Mouse (Mus musculus): ENCODE measurements around the gene Pth1r. TPM values are rescaled to one million over a fixed set of nuclear protein-coding genes. Genes with fewer than 3 reads are reported as not detected.

Gene Pth1r
- total RNA-seq (2015; ENCODE audit: low replicate concordance) (1.3 TPM in 1 of 2 replicates, not detected in the other), total RNA-seq (2017; ENCODE audit: low replicate concordance) (0.77 TPM in 1 of 2 replicates, not detected in the other)

GRCm38 (mm10) chr9:110746961-110747360 lies at the start of gene Pth1r:
TSS of gene Pth1r (minus strand) at chr9:110747145.
- ATAC-seq (replicated peaks; ENCODE audit: low FRiP score, poor library complexity, severe bottlenecking) = no peak

GRCm38 (mm10) chr9:110790462-110790861 lies 43.5 kb upstream of the Pth1r start:
- ATAC-seq (replicated peaks; ENCODE audit: low FRiP score, poor library complexity, severe bottlenecking) = no peak

GRCm38 (mm10) chr9:110788169-110788568 lies 41.2 kb upstream of the Pth1r start:
- no peak for ATAC-seq (replicated peaks; ENCODE audit: low FRiP score, poor library complexity, severe bottlenecking)

- no peak for ATAC-seq (replicated peaks; ENCODE audit: low FRiP score, poor library complexity, severe bottlenecking)
These were observed 36.7 kb upstream of the Pth1r start for GRCm38 (mm10) chr9:110783611-110784010.

GRCm38 (mm10) chr9:110781731-110782130 lies 34.8 kb upstream of the Pth1r start:
- ATAC-seq (replicated peaks; ENCODE audit: low FRiP score, poor library complexity, severe bottlenecking) = 0 out of 2 replicates have a peak, but pooled peaks have one; percentile 8

GRCm38 (mm10) chr9:110781256-110781721 lies 34.3 kb upstream of the Pth1r start:
- ATAC-seq (replicated peaks; ENCODE audit: low FRiP score, poor library complexity, severe bottlenecking) = peak; percentile 75

GRCm38 (mm10) chr9:110779242-110779913 lies 32.4 kb upstream of the Pth1r start:
- no peak for ATAC-seq (replicated peaks; ENCODE audit: low FRiP score, poor library complexity, severe bottlenecking)

GRCm38 (mm10) chr9:110778559-110778958 lies 31.6 kb upstream of the Pth1r start:
- ATAC-seq (replicated peaks; ENCODE audit: low FRiP score, poor library complexity, severe bottlenecking) = no peak

- no peak for ATAC-seq (replicated peaks; ENCODE audit: low FRiP score, poor library complexity, severe bottlenecking)
These were observed 31.2 kb upstream of the Pth1r start for GRCm38 (mm10) chr9:110778100-110778499.

- ATAC-seq (replicated peaks; ENCODE audit: low FRiP score, poor library complexity, severe bottlenecking) = no peak
These were observed 28.5 kb upstream of the Pth1r start for GRCm38 (mm10) chr9:110775269-110776022.

- no peak for ATAC-seq (replicated peaks; ENCODE audit: low FRiP score, poor library complexity, severe bottlenecking)
These were observed 27.7 kb upstream of the Pth1r start for GRCm38 (mm10) chr9:110774403-110775268.

- no peak for ATAC-seq (replicated peaks; ENCODE audit: low FRiP score, poor library complexity, severe bottlenecking)
These were observed 25.4 kb upstream of the Pth1r start for GRCm38 (mm10) chr9:110772336-110772735.

GRCm38 (mm10) chr9:110763405-110763804 lies 16.5 kb upstream of the Pth1r start:
- no peak for ATAC-seq (replicated peaks; ENCODE audit: low FRiP score, poor library complexity, severe bottlenecking)

- ATAC-seq (replicated peaks; ENCODE audit: low FRiP score, poor library complexity, severe bottlenecking) = no peak
These were observed 15.8 kb upstream of the Pth1r start for GRCm38 (mm10) chr9:110762763-110763162.

GRCm38 (mm10) chr9:110760886-110761285 lies 13.9 kb upstream of the Pth1r start:
- ATAC-seq (replicated peaks; ENCODE audit: low FRiP score, poor library complexity, severe bottlenecking) = no peak

- ATAC-seq (replicated peaks; ENCODE audit: low FRiP score, poor library complexity, severe bottlenecking) = no peak
These were observed 12.3 kb upstream of the Pth1r start for GRCm38 (mm10) chr9:110759265-110759664.

GRCm38 (mm10) chr9:110758605-110759004 lies 11.7 kb upstream of the Pth1r start:
- no peak for ATAC-seq (replicated peaks; ENCODE audit: low FRiP score, poor library complexity, severe bottlenecking)

- ATAC-seq (replicated peaks; ENCODE audit: low FRiP score, poor library complexity, severe bottlenecking) = no peak
These were observed 10.9 kb upstream of the Pth1r start for GRCm38 (mm10) chr9:110757816-110758215.

GRCm38 (mm10) chr9:110753773-110754172 lies 6.8 kb upstream of the Pth1r start:
- no peak for ATAC-seq (replicated peaks; ENCODE audit: low FRiP score, poor library complexity, severe bottlenecking)

- no peak for ATAC-seq (replicated peaks; ENCODE audit: low FRiP score, poor library complexity, severe bottlenecking)
These were observed 6.0 kb upstream of the Pth1r start for GRCm38 (mm10) chr9:110752917-110753435.
